Comparison of ENCODE assay signal across 1 mouse cellular context in the genomic region with DNA sequence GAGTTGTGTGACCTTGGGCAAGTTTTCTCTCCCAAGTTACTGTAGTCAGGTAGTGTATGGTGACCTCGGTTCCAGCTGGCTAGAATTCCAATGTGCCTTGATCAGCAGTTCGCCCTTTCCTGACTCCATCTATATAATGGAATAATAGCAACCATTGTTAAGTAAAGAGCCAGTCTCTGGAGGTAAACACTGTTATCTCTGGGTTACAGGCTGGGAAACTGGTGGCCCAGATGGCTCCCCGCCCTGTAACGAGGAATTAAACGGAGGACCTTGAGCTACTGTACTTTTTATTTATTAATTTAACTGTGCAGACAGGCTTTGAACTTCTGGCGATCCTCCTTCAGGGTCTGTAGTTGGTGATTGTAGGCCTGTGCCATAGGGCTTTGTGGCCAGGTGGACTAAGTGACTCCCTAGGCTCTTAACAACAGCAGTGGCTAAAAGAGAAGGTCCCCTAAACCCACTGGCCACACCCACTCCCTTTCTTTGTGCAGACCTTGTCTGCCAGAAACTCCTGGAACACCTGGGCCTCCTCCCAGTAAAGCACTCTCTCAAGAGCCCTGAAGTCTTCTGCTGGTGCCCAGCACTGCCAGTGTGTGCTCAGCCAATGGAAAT.
TF ChIP-seq lines count a peak whose summit lies in the region.

No protein-coding gene starts in this region.

TF ChIP-seq in CH12.LX, 34 proteins besides CTCF, POLR2A, EP300 and RAD21 (continued from another document):
- TF ChIP-seq JUN (IDR thresholded peaks at IDR 0.05; ENCODE audit: insufficient read depth, low read depth, low read length) = no peak
- TF ChIP-seq USF2 (conservative IDR thresholded peaks at IDR 0.05; ENCODE audit: low read depth, low read length) = no peak
